Mouse (Mus musculus): ENCODE measurements at regions not wholly inside any gene's neighbourhood (a gene's known extent, or its start where the extent isn't known, plus 50 kb on each side); places are given as distances from the start of the nearest gene placed in this dataset.

GRCm38 (mm10) chrX:33416321-33416720, 103.1 kb downstream of the Btbd35f12 start:
- DNase-seq (ENCODE audit: low spot score) = peak; percentile 37

Data from thymus, postnatal 0 days (tissue).